Mouse (Mus musculus) midbrain, postnatal 0 days (tissue): ENCODE results near the gene Ptrh1. TPM values are rescaled to one million over a fixed set of nuclear protein-coding genes. Genes with fewer than 3 reads are reported as not detected.

ENCODE experiments used
- ATAC-seq: fragments of 200-750 bp; cut with Nextera tagmentation; 2 replicates; pipeline ENCODE4 v1.8.0; 2017; ENCODE audit warnings: moderate number of reproducible peaks, mild to moderate bottlenecking, moderate TSS enrichment, moderate library complexity; ENCODE audit not compliant: low FRiP score
- DNase-seq: peaks from one replicate; pipeline ENCODE4 v3.0.0-alpha.2; 2015; ENCODE audit warnings: low spot score
- H3K27ac ChIP-seq: fragments of 300-500 bp; sonication (generic); 2 replicates; pipeline ENCODE4 v1.5.1; 2014; ENCODE audit warnings: low read depth, mild to moderate bottlenecking, low read length, mixed read lengths
- H3K27me3 ChIP-seq: fragments of 300-500 bp; sonication (generic); 2 replicates; pipeline ENCODE4 v1.6.1; 2014; ENCODE audit warnings: low read length, control low read depth, mixed read lengths; ENCODE audit not compliant: insufficient read depth
- H3K36me3 ChIP-seq: fragments of 300-500 bp; sonication (generic); 2 replicates; pipeline ENCODE4 v1.6.1; 2014; ENCODE audit warnings: low read length, control low read depth, mixed read lengths; ENCODE audit not compliant: insufficient read depth
- H3K4me1 ChIP-seq: fragments of 300-500 bp; sonication (generic); 2 replicates; pipeline ENCODE4 v1.6.1; 2014; ENCODE audit warnings: mild to moderate bottlenecking, control low read depth, antibody characterized with exemption, low read length, mixed read lengths; ENCODE audit not compliant: insufficient read depth
- H3K4me2 ChIP-seq: fragments of 300-500 bp; sonication (generic); 2 replicates; pipeline ENCODE4 v1.6.1; 2014; ENCODE audit warnings: low read depth, mild to moderate bottlenecking, low read length, mixed read lengths; ENCODE audit not compliant: poor library complexity, severe bottlenecking
- H3K4me3 ChIP-seq: fragments of 300-500 bp; sonication (generic); 2 replicates; pipeline ENCODE4 v1.5.1; 2014; ENCODE audit warnings: low read depth, mild to moderate bottlenecking, low read length, moderate library complexity
- H3K9ac ChIP-seq: fragments of 300-500 bp; sonication (generic); replicated peaks from 2 replicates; pipeline ENCODE4 v1.6.1; 2014; ENCODE audit warnings: mild to moderate bottlenecking, low read length, moderate library complexity, mixed read lengths; ENCODE audit not compliant: poor library complexity, severe bottlenecking
- H3K9me3 ChIP-seq: fragments of 300-500 bp; sonication (generic); 2 replicates; pipeline ENCODE4 v1.6.1; 2016; ENCODE audit warnings: low read length, control low read depth
- CTCF ChIP-seq: IDR thresholded peaks from 2 replicates; pipeline ENCODE4 v1.5.1; 2016; ENCODE audit warnings: antibody characterized with exemption, mild to moderate bottlenecking
- WGBS: fragments of 180-500 bp; shearing (Covaris S2); extraction: QIAGEN DNeasy Blood & Tissue Kit; methylation state at CpG from one replicate; pipeline ENCODE4 v1.1.7; 2014; 5-methylcytosine and 5-hydroxymethylcytosine counted together
- polyA plus RNA-seq: library from polyadenylated mRNA; unstranded; fragments of >200 nt; fragmentation: Nextera tagmentation; extraction: Ambion mirVana; gene quantifications from 2 replicates; pipeline ENCODE4 v1.2.1, GENCODE M21; 2015
- total RNA-seq: library from RNA; depleted of rRNA; stranded (reverse); fragments of >200 nt; gene quantifications from 2 replicates; pipeline ENCODE4 v1.2.3, GENCODE M21; 2014

Gene Ptrh1
- total and polyA plus RNA-seq, 2 experiments from 2014 or later = 2.1 to 3.9 TPM

- TF ChIP-seq CTCF = no peak
- Histone ChIP-seq H3K4me3 (no peak overlapping the region), H3K4me2 (no peak overlapping the region), H3K27ac (no peak overlapping the region), H3K36me3 (no peaks in the 10 kb centered on the region), H3K27me3 (no peaks in the 10 kb centered on the region), H3K9me3 (no peaks in the 10 kb centered on the region), H3K9ac (no peak overlapping the region), H3K4me1 (peaks cover 11% of the 10 kb centered on the region)
- WGBS = 91% methylated on average over 6 of the region's 6 CpGs
- ATAC-seq = no peak
- no peak for DNase-seq
Observed at GRCm38 (mm10) chr2:32778081-32778480, 2.5 kb downstream of the Ptrh1 start.

GRCm38 (mm10) chr2:32779131-32779530, 3.5 kb downstream of the Ptrh1 start:
- no peak overlapping the region for H3K27ac ChIP-seq
- no peaks in the 10 kb centered on the region for H3K36me3 ChIP-seq
- ATAC-seq (no peak), DNase-seq (peak; percentile 55)
- no peaks in the 10 kb centered on the region for H3K27me3 ChIP-seq
- whole genome bisulfite sequencing = 14% methylated on average over 8 of the region's 8 CpGs
- H3K9ac ChIP-seq = no peak overlapping the region
- no peak overlapping the region for H3K4me3 ChIP-seq
- no peak overlapping the region for H3K4me2 ChIP-seq
- H3K9me3 ChIP-seq = no peaks in the 10 kb centered on the region
- peaks cover 11% of the 10 kb centered on the region for H3K4me1 ChIP-seq
- peak; percentile 72 for TF ChIP-seq CTCF

- TF ChIP-seq CTCF = no peak
- Histone ChIP-seq H3K4me3 (no peak overlapping the region), H3K36me3 (no peaks in the 10 kb centered on the region), H3K9me3 (no peaks in the 10 kb centered on the region), H3K4me2 (no peak overlapping the region), H3K4me1 (peaks cover 10% of the 10 kb centered on the region), H3K27ac (no peak overlapping the region), H3K9ac (no peak overlapping the region), H3K27me3 (no peaks in the 10 kb centered on the region)
- DNase-seq (no peak), ATAC-seq (no peak)
- 91% methylated on average over 6 of the region's 6 CpGs for WGBS
Observed at GRCm38 (mm10) chr2:32779714-32780113, 4.1 kb downstream of the Ptrh1 start.

- Histone ChIP-seq H3K9ac (no peak overlapping the region), H3K4me2 (no peak overlapping the region), H3K27ac (no peak overlapping the region), H3K4me3 (no peak overlapping the region), H3K9me3 (no peaks in the 10 kb centered on the region), H3K36me3 (no peaks in the 10 kb centered on the region), H3K27me3 (no peaks in the 10 kb centered on the region), H3K4me1 (no peaks in the 10 kb centered on the region)
- DNase-seq (no peak), ATAC-seq (no peak)
- no peak for TF ChIP-seq CTCF
- 81% methylated on average over 6 of the region's 6 CpGs for WGBS
Observed at GRCm38 (mm10) chr2:32781710-32782109, 6.1 kb downstream of the Ptrh1 start.

GRCm38 (mm10) chr2:32784048-32784681, 8.6 kb downstream of the Ptrh1 start, which contains the start of gene Cfap157:
TSS of gene Cfap157 (minus strand) at chr2:32784428.
- H3K4me2 ChIP-seq = peak within 1 kb of the TSS; percentile 31
- ATAC-seq = no peak
- WGBS = 61% methylated on average over 4 of the region's 4 CpGs

GRCm38 (mm10) chr2:32787176-32787575, 11.6 kb downstream of the Ptrh1 start:
- Histone ChIP-seq H3K4me2 (no peak overlapping the region), H3K27me3 (no peaks in the 10 kb centered on the region), H3K9me3 (no peaks in the 10 kb centered on the region), H3K4me1 (no peaks in the 10 kb centered on the region), H3K27ac (no peak overlapping the region), H3K36me3 (peaks cover 28% of the 10 kb centered on the region), H3K4me3 (no peak overlapping the region), H3K9ac (no peak overlapping the region)
- DNase-seq (peak; percentile 64), ATAC-seq (no peak)
- WGBS = 67% methylated on average over 6 of the region's 6 CpGs
- peak; percentile 66 for TF ChIP-seq CTCF

More at GRCm38 (mm10) chr2:32784048-32784681, 8.6 kb downstream of the Ptrh1 start, which contains the start of gene Cfap157:
- no peaks in the 10 kb centered on the region for H3K9me3 ChIP-seq
- DNase-seq = peak; percentile 71
- H3K27ac ChIP-seq = peak within 1 kb of the TSS; percentile 52
- H3K9ac ChIP-seq = no peak within 1 kb of the TSS
- peaks cover 5% of the 10 kb centered on the region; the same call in 1 of the 2 replicates for H3K36me3 ChIP-seq
- H3K4me1 ChIP-seq = no peaks in the 10 kb centered on the region
- H3K27me3 ChIP-seq = no peaks in the 10 kb centered on the region
- H3K4me3 ChIP-seq = peak within 1 kb of the TSS; percentile 6; the same call in 1 of the 2 replicates
- TF ChIP-seq CTCF = no peak
